Mouse (Mus musculus) neural tube, embryonic 13.5 days (tissue): ENCODE measurements around the gene Gm20738. TPM values are rescaled to one million over a fixed set of nuclear protein-coding genes. Genes with fewer than 3 reads are reported as not detected.
"Not testable (repeated sequence)": the region's sequence is repeated elsewhere in the genome, so short reads cannot be mapped to it uniquely, and the experiment has no call there.

Experiments
- ATAC-seq: fragments of 200-750 bp; cut with Nextera tagmentation; 2 replicates; pipeline ENCODE4 v1.8.0; 2017; ENCODE audit warnings: low read depth, mild to moderate bottlenecking, moderate TSS enrichment, moderate library complexity
- H3K27ac ChIP-seq: fragments of 300-500 bp; sonication (generic); replicated peaks from 2 replicates; pipeline ENCODE4 v1.5.1; 2015; ENCODE audit warnings: moderate library complexity, mild to moderate bottlenecking, inconsistent platforms
- H3K27me3 ChIP-seq: fragments of 300-500 bp; sonication (generic); 2 replicates; pipeline ENCODE4 v1.6.1; 2015; ENCODE audit warnings: mild to moderate bottlenecking, inconsistent platforms
- H3K36me3 ChIP-seq: fragments of 300-500 bp; sonication (generic); 2 replicates; pipeline ENCODE4 v1.6.1; 2015; ENCODE audit warnings: mild to moderate bottlenecking, inconsistent platforms
- H3K4me1 ChIP-seq: fragments of 300-500 bp; sonication (generic); replicated peaks from 2 replicates; pipeline ENCODE4 v1.6.1; 2015; ENCODE audit warnings: inconsistent platforms
- H3K4me2 ChIP-seq: fragments of 300-500 bp; sonication (generic); 2 replicates; pipeline ENCODE4 v1.6.1; 2015; ENCODE audit warnings: inconsistent platforms, mild to moderate bottlenecking, moderate library complexity
- H3K4me3 ChIP-seq: fragments of 300-500 bp; sonication (generic); 2 replicates; pipeline ENCODE4 v1.5.1; 2015; ENCODE audit warnings: mild to moderate bottlenecking, inconsistent platforms
- H3K9ac ChIP-seq: fragments of 300-500 bp; sonication (generic); 2 replicates; pipeline ENCODE4 v1.6.1; 2015; ENCODE audit warnings: moderate library complexity, mild to moderate bottlenecking, inconsistent platforms
- H3K9me3 ChIP-seq: fragments of 300-500 bp; sonication (generic); 2 replicates; pipeline ENCODE4 v1.6.1; 2016; ENCODE audit warnings: inconsistent platforms
- WGBS: fragments of 180-500 bp; shearing (Covaris S2); methylation state at CpG from one replicate; pipeline ENCODE4 v1.1.7; 2015; 5-methylcytosine and 5-hydroxymethylcytosine counted together
- polyA plus RNA-seq: library from polyadenylated mRNA; unstranded; fragments of >200 nt; fragmentation: Nextera tagmentation; extraction: Ambion mirVana; gene quantifications from 2 replicates; pipeline ENCODE4 v1.2.1, GENCODE M21; 2015

Gm20738 gene
- not detected in 2 replicates for polyA plus RNA-seq

DNA sequence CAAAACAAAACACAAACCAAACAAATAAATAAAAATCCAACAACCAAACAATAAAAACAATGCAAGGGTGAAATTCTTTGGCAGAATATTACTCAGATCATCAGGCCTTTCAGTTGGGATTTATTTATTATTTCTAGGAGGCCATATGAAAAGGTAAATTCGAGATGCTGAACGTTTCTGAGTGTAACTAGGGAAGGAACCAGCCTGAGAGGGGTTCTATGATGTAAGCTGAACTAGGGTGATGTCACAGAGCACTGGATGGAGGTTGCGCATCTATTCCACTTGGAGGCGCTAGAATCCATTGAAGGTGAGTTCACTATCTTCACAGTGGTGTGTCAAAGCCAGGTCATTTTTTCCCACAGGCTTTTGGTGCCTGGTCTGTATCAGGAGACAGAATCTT, at the start of gene Gm20738:
Gene Gm20738, plus strand, starts transcription at position 301 of the 400 bp plus-strand sequence.
- not testable (repeated sequence) for H3K4me3 ChIP-seq, H3K27ac ChIP-seq, H3K36me3 ChIP-seq, H3K27me3 ChIP-seq, H3K4me2 ChIP-seq, ATAC-seq, H3K9ac ChIP-seq, H3K9me3 ChIP-seq, H3K4me1 ChIP-seq
- 79% methylated on average over 2 of the region's 4 CpGs for WGBS
